Mouse (Mus musculus) neural tube, embryonic 15.5 days (tissue): ENCODE data around the gene Abo. TPM values are rescaled to one million over a fixed set of nuclear protein-coding genes. Genes with fewer than 3 reads are reported as not detected.
A peak's percentile ranks its signal among the peaks of the same experiment; 100 is the strongest.
"Not testable (repeated sequence)": the region's sequence is repeated elsewhere in the genome, so short reads cannot be mapped to it uniquely, and the experiment has no call there.

Source experiments
- ATAC-seq: fragments of 200-750 bp; cut with Nextera tagmentation; 2 replicates; pipeline ENCODE4 v1.8.0; 2017; ENCODE audit warnings: mild to moderate bottlenecking, moderate TSS enrichment, moderate library complexity; ENCODE audit not compliant: low FRiP score
- H3K27ac ChIP-seq: fragments of 300-500 bp; sonication (generic); replicated peaks from 2 replicates; pipeline ENCODE4 v1.5.1; 2015; ENCODE audit warnings: mild to moderate bottlenecking, inconsistent platforms
- H3K27me3 ChIP-seq: fragments of 300-500 bp; sonication (generic); replicated peaks from 2 replicates; pipeline ENCODE4 v1.6.1; 2015; ENCODE audit warnings: inconsistent platforms
- H3K36me3 ChIP-seq: fragments of 300-500 bp; sonication (generic); 2 replicates; pipeline ENCODE4 v1.6.1; 2015; ENCODE audit warnings: inconsistent platforms
- H3K4me1 ChIP-seq: fragments of 300-500 bp; sonication (generic); 2 replicates; pipeline ENCODE4 v1.6.1; 2015; ENCODE audit warnings: inconsistent platforms
- H3K4me2 ChIP-seq: fragments of 300-500 bp; sonication (generic); 2 replicates; pipeline ENCODE4 v1.6.1; 2015; ENCODE audit warnings: inconsistent platforms, mild to moderate bottlenecking, moderate library complexity
- H3K4me3 ChIP-seq: fragments of 300-500 bp; sonication (generic); replicated peaks from 2 replicates; pipeline ENCODE4 v1.5.1; 2015; ENCODE audit warnings: mild to moderate bottlenecking, inconsistent platforms
- H3K9ac ChIP-seq: fragments of 300-500 bp; sonication (generic); replicated peaks from 2 replicates; pipeline ENCODE4 v1.6.1; 2015; ENCODE audit warnings: mild to moderate bottlenecking, inconsistent platforms
- H3K9me3 ChIP-seq: fragments of 300-500 bp; sonication (generic); replicated peaks from 2 replicates; pipeline ENCODE4 v1.6.1; 2016; ENCODE audit warnings: inconsistent platforms
- whole genome bisulfite sequencing: fragments of 180-500 bp; shearing (Covaris S2); methylation state at CpG from one replicate; pipeline ENCODE4 v1.1.7; 2015; ENCODE audit warnings: mixed read lengths; 5-methylcytosine and 5-hydroxymethylcytosine counted together
- polyA plus RNA-seq: library from polyadenylated mRNA; unstranded; fragments of >200 nt; fragmentation: Nextera tagmentation; extraction: Ambion mirVana; gene quantifications from 2 replicates; pipeline ENCODE4 v1.2.1, GENCODE M21; 2015

Abo gene
- polyA plus RNA-seq, 1 experiment from 2014 or later: not detected

DNA sequence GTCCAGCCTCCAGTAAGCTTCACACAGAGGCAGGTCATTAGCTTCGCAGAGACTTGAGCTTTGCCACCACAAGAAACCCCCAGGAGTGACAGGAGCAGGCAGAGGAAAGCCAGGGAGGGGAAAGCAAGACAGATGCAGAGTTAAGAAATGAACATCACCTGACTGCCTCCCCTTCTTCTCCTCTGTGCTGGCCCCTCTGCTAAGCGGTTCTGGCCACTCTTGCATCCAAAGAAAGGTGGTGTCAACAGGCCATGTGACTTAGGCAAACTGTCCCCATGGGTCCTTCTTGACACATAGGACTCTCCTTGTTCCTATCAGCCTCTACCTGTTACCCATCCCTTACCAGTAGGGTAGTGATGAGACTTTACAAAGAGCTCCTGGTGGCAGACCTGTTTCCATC, 41.2 kb upstream of the Abo start:
- 98% methylated on average over 2 of the region's 2 CpGs for WGBS
- Histone ChIP-seq H3K9me3 (no peaks in the 10 kb centered on the region), H3K27ac (no peak overlapping the region), H3K9ac (no peak overlapping the region), H3K4me3 (no peak overlapping the region), H3K4me1 (peaks cover 51% of the 10 kb centered on the region), H3K36me3 (peaks cover 42% of the 10 kb centered on the region), H3K27me3 (no peaks in the 10 kb centered on the region), H3K4me2 (no peak overlapping the region)
- no peak for ATAC-seq

DNA sequence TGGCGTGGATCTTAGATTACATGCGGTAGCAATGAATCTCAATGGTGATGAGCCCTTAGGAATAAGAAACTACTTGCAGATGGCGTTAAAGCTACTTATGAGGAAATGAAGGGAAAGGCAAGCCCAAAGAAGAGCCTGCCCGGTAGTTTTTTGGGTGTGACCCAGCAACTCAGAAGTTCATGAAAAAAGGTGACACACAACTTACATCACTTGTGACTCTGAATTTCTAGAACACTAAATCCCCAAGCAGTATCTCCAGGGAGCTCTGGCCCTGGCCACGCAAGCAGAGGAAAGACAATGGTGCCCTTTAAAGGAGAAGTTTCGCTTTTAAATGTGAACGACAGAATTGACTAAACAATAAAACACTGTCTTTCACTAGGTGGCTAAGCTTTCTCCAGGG, 38.5 kb upstream of the Abo start:
- 6% methylated on average over 7 of the region's 7 CpGs for WGBS
- Histone ChIP-seq H3K4me3 (peak overlapping the region; percentile 84), H3K9me3 (no peaks in the 10 kb centered on the region), H3K36me3 (peaks cover 60% of the 10 kb centered on the region), H3K4me1 (peaks cover 41% of the 10 kb centered on the region), H3K27me3 (no peaks in the 10 kb centered on the region), H3K9ac (peak overlapping the region; percentile 76), H3K27ac (peak overlapping the region; percentile 89), H3K4me2 (peak overlapping the region; percentile 74)
- ATAC-seq: no peak

DNA sequence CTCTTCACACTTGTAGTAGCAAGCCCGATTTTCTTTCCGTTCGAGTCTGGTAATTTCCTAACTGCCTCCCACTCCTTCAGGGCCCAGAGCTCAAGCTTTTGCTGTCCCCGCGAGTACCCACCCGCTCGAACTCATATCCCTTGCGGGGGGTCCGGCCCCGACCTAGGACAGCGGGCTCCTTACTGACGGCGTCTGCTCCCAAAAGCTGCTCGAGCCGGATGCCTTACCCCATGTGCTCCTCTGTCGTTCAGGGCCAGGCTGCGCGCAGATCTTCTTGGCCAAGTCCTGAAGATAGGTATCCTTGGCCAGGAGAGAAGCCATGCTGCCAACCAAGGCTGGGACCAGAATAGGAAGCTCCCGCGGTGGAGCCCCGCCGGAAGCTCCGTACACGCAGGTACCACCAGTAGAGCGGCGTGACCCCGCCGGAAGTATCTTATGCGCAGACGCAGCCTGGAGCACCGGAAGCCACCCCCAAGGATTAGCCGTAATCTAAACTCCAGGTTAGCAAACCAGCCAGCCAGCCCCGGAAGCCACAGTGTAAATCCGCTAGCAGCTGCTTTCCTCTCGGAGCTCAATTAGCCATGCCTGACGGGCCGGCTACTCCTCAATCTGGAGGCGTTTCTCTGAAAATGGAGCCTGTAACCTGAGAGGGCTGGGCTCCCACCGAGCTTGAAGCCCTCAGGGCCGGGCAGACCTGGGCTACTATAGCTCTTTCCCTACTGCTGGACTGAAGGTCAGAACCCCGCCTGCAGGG, 37.9 kb upstream of the Abo start, which contains the start of gene Surf6:
Gene Surf6, minus strand, starts transcription at position 413 of the 754 bp plus-strand sequence.
- ATAC-seq: peak; percentile 95
- Histone ChIP-seq H3K9me3 (no peaks in the 10 kb centered on the region), H3K27me3 (no peaks in the 10 kb centered on the region), H3K9ac (peak within 1 kb of the TSS; percentile 76), H3K4me1 (peaks cover 34% of the 10 kb centered on the region), H3K36me3 (peaks cover 60% of the 10 kb centered on the region), H3K27ac (peak within 1 kb of the TSS; percentile 89), H3K4me2 (peak within 1 kb of the TSS; percentile 74), H3K4me3 (peak within 1 kb of the TSS; percentile 84)
- WGBS: under 1% methylated on average over 41 of the region's 41 CpGs

DNA sequence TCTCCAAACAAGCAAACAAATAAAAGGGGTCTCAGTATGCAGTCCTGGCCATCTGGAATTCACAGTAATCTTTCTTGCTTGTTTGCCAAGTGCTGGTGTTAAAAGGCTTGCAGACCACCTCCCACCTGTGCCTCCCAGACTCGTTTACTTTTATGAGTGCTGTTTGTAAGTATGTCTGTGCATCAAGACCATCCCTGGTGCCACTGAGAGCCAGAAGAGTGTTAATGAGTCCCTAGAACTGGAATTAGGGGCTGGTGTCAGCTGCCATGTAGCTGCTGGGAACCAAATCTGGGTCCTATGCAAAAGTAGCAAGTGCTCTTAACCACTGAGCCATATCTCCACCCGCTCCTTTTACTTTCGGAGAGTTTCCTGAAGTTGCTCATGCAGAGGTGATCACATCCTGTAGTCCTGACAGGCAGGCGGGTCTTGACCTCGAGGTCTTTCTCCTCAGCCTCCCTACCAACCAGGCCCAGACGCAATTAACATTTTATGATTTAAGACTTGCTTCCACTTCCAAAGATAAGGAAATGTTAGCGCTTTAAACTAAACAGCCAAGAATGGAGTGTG, 37.1 kb upstream of the Abo start:
- no peaks in the 10 kb centered on the region for H3K9me3 ChIP-seq
- H3K27me3 ChIP-seq: no peaks in the 10 kb centered on the region
- H3K4me1 ChIP-seq: peaks cover 29% of the 10 kb centered on the region
- 8% methylated on average over 7 of the region's 7 CpGs for WGBS
- H3K36me3 ChIP-seq: peaks cover 60% of the 10 kb centered on the region
- H3K9ac ChIP-seq: peak overlapping the region; percentile 76
- H3K4me3 ChIP-seq: peak overlapping the region; percentile 84
- peak overlapping the region; percentile 74 for H3K4me2 ChIP-seq
- ATAC-seq: no peak
- H3K27ac ChIP-seq: no peak overlapping the region

DNA sequence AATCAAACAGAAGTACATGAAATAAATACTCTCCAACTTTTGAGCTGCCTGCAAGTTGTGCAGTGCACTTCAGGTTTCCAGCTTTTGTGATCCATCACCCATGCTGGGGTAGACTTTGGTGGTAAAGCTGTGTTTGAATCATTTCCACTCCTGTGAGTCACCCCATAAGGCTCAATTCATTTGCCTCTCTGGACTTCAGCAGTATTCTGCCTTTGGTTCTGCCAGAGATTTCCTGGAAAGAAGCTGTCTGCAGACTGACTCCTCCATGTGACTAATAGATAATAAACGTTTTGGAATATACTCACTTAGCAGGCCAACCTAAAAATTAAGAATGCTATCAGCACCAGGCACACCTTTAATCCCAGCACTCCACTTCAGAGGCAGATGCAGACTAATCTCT, 36.0 kb upstream of the Abo start:
- Histone ChIP-seq H3K4me3 (no peak overlapping the region), H3K9me3 (no peaks in the 10 kb centered on the region), H3K27ac (no peak overlapping the region), H3K36me3 (peaks cover 58% of the 10 kb centered on the region), H3K4me2 (no peak overlapping the region), H3K9ac (no peak overlapping the region), H3K4me1 (peaks cover 29% of the 10 kb centered on the region), H3K27me3 (no peaks in the 10 kb centered on the region)
- WGBS: 79% methylated on average over 1 of the region's 1 CpGs
- no peak for ATAC-seq

DNA sequence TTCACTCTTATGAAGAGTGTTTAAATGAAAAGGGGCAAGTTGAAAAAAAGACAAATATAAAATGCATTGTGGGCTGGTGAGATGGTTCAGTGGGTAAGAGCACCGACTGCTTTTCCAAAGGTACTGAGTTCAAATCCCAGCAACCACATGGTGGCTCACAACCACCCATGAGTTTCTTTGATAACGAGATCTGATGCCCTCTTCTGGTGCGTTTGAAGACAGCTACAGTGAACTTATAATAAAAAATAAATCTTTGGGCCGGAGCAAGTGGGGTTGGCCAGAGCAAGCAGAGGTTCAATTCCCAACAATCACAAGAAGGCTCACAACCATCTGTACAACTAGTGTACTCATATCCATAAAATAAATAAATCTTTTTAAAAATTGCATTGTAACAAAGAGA, 31.1 kb upstream of the Abo start:
- Histone ChIP-seq H3K4me2 (no peak overlapping the region), H3K27ac (no peak overlapping the region), H3K4me1 (peaks cover 5% of the 10 kb centered on the region; the same call in 1 of the 2 replicates), H3K36me3 (peaks cover 87% of the 10 kb centered on the region), H3K9me3 (no peaks in the 10 kb centered on the region), H3K27me3 (no peaks in the 10 kb centered on the region), H3K4me3 (no peak overlapping the region), H3K9ac (no peak overlapping the region)
- WGBS: 95% methylated on average over 4 of the region's 4 CpGs
- no peak for ATAC-seq

DNA sequence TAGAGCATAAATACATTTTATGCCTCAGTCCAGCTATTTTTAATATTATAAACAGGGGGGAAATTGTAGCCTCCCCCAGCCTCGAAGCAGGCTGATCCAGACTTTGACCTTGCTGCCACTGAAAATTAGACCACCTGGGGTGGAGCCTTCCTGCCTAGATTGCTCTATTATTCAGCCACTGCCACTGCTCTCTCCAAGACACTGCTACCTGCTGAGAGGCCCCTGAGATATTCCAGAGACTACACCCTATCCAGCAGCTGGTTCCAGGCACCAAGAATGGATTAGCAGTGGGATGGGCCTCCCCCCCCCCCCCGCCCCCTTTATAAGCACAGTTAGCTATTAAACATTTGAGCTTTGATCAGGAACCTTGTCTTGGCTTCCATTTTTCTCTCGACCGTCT, 21.4 kb upstream of the Abo start:
- H3K9me3 ChIP-seq: peaks cover 11% of the 10 kb centered on the region
- ATAC-seq, H3K27me3 ChIP-seq, H3K4me2 ChIP-seq, H3K9ac ChIP-seq, H3K27ac ChIP-seq, H3K4me1 ChIP-seq, H3K4me3 ChIP-seq: not testable (repeated sequence)
- peaks cover 27% of the 10 kb centered on the region for H3K36me3 ChIP-seq
- 58% methylated on average over 4 of the region's 4 CpGs for WGBS

DNA sequence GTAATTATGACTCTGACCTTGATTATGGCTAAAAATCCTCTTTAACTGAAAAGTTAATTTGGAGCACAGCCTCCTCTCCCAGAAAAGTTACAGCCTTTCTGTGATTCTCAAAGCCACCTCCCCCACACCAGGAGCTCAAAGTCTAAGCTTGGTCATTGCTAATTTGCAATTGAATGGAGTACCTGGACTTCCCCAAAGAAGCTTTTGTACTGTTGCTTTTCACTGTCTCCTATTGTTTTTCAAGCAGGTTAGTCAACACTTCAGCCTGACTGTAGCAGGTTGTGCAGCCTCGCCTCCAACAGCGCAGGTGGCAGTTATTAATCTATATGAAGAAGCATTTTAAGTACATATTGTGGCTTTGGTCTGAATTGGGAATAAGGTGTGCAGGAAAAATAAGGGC, 20.8 kb upstream of the Abo start:
- not testable (repeated sequence) for H3K4me3 ChIP-seq, ATAC-seq, H3K9ac ChIP-seq, H3K27ac ChIP-seq, H3K4me1 ChIP-seq, H3K27me3 ChIP-seq, H3K4me2 ChIP-seq
- 83% methylated on average over 2 of the region's 2 CpGs for WGBS
- peaks cover 11% of the 10 kb centered on the region for H3K9me3 ChIP-seq
- H3K36me3 ChIP-seq: peaks cover 22% of the 10 kb centered on the region

DNA sequence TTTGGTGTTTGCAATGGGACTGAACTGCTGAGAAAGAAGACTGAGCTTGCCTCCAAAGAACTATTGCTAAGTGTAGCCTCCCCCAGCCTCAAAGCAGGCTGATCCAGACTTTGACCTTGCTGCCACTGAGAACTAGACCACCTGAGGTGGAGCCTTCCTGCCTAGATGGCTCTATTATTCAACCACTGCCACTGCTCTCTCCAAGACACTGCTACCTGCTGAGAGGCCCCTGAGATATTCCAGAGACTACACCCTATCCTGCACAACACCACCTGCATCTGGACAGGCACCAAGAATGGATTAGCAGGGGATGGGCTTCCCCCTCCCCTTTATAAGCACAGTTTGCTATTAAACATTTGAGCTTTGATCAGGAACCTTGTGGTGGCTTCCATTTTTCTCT, 13.8 kb upstream of the Abo start:
- Histone ChIP-seq H3K27me3 (no peaks in the 10 kb centered on the region), H3K4me3 (no peak overlapping the region), H3K4me2 (no peak overlapping the region), H3K4me1 (no peaks in the 10 kb centered on the region), H3K27ac (no peak overlapping the region), H3K9me3 (peaks cover under 1% of the 10 kb centered on the region; the same call in 1 of the 2 replicates), H3K36me3 (no peaks in the 10 kb centered on the region), H3K9ac (no peak overlapping the region)
- ATAC-seq: no peak

DNA sequence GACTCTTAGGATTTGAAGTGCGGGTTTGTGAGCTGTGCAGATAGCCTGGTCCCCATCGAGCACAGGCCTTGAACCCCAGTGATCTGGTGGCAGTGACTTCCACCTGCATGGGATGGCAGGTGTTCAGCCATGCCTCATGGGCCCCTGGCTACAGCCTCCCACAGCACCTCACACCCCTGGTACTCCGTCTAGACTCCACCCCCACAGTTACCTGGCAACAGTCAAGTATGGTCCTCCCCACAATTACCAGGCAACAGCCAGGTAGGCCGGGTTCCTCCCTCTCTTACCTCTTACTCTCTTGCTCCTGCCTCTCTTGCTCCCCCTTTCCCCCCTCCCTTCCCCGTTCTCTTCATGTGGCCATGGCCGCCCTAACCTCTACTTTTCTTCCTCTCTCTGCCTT, 5.9 kb upstream of the Abo start:
- no peaks in the 10 kb centered on the region for H3K36me3 ChIP-seq
- H3K27ac ChIP-seq: no peak overlapping the region
- no peak for ATAC-seq
- H3K9me3 ChIP-seq: no peaks in the 10 kb centered on the region
- H3K27me3 ChIP-seq: no peaks in the 10 kb centered on the region
- 69% methylated on average over 6 of the region's 6 CpGs for WGBS
- H3K4me1 ChIP-seq: no peaks in the 10 kb centered on the region
- no peak overlapping the region for H3K4me3 ChIP-seq
- H3K9ac ChIP-seq: no peak overlapping the region
- H3K4me2 ChIP-seq: no peak overlapping the region

DNA sequence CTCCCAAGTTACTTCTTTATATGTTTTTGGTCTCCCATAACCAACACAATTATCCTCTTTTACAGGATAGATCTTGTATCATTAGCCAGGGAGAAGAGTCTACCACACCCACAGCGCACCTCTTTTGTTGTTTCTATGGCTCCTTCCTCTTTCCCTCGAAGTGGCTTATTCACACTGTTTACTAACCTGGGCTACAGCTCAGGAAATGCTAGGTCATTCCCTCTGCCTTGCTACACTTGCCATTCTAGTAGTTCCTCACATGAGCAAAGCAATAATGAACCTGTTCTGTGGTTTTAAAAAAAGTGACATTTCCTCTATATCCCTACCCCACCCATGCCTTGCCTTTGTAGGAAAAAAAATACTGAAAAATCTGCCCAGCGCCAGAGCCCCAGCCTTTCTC, 1.9 kb downstream of the Abo start:
- no peak overlapping the region for H3K4me2 ChIP-seq
- H3K36me3 ChIP-seq: no peaks in the 10 kb centered on the region
- no peak for ATAC-seq
- no peak overlapping the region for H3K9ac ChIP-seq
- H3K27me3 ChIP-seq: no peaks in the 10 kb centered on the region
- 76% methylated on average over 3 of the region's 3 CpGs for WGBS
- no peaks in the 10 kb centered on the region for H3K4me1 ChIP-seq
- no peak overlapping the region for H3K4me3 ChIP-seq
- no peak overlapping the region for H3K27ac ChIP-seq
- H3K9me3 ChIP-seq: no peaks in the 10 kb centered on the region

DNA sequence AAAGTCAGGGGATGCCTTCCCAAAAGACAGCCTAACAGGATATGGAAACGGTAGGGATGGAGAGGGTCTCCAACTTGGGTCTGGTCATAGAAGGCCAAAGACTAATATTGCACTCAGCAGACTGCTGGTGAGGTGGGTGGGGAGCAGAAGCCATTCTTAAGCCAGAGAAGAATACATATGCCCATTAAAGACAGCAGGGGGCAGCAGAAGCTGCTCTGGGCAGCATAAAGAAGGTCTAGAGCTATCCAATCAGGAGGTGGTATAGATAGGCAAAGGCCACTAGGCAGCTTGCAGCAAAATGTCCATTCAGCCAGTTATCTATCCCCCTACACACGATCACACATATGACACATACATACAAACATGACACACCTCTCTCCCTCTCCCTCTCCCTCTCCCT, 17.1 kb downstream of the Abo start:
- no peak for ATAC-seq
- H3K9me3 ChIP-seq: no peaks in the 10 kb centered on the region
- WGBS: 56% methylated on average over 2 of the region's 2 CpGs
- H3K4me3 ChIP-seq: no peak overlapping the region
- H3K9ac ChIP-seq: no peak overlapping the region
- no peaks in the 10 kb centered on the region for H3K27me3 ChIP-seq
- no peak overlapping the region for H3K27ac ChIP-seq
- H3K4me1 ChIP-seq: no peaks in the 10 kb centered on the region
- no peak overlapping the region for H3K4me2 ChIP-seq
- no peaks in the 10 kb centered on the region for H3K36me3 ChIP-seq
